Mouse (Mus musculus): Measurements from ENCODE around the gene Arid1a.
"Not testable (repeated sequence)": the region's sequence is repeated elsewhere in the genome, so short reads cannot be mapped to it uniquely, and the experiment has no call there.

Gene Arid1a

DNA sequence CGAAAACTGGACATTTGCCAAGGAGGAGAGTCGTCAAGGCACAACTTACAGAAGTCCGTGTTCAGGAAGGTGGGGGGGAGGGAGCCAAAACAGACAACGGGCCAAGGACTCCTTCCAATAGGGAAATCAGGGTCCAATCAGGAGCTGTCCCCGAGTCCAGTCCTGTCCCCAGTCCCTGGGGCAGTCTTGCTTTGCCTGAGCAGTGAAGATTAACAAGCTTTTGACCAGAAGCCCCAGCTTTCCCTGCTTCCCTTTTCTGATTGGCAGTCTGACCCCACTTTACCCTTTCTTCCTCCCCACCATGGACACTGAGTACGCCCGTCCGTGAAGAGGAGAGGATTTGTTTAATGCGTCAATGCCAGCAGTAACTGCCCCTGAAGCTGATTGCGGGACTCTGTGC is 105.1 kb downstream of the Arid1a start:
- DNase-seq: no peak

DNA sequence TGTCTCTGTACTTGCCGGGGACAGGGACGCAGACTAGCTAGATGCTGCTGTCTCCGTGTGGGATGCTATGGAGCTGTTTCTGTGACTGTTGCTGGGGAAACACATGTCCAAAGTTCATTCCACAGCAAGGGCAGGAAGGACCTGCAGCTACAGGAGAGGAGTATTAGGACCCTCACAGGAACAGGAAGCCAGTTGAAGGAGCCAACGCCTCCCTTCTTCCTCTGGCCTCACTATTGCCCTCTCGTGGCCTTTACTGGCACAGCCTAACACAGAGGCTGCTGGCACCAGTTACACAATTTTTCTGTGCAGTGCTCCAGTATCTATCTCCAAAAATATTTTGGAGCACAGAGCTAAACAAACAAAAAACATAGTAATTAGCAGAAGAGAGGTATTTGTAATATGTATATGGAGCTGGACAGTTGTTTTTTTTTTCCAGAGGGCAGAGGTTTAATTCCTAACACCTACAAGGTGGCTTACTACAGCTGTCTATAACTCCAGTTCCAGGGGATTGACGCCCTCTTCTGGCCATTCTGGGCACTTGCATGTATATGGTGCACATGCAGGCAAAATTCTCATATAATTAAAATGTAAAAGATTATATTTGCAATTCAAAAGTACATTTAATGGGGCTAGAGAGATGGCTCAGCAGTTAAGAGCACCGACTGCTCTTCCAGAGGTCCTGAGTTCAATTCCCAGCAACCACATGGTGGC is 106.4 kb downstream of the Arid1a start, which contains the start of gene Zdhhc18:
Gene Zdhhc18 (minus strand): TSS at position 166 of the 711 bp plus-strand sequence.
- DNase-seq: peak; percentile 86 to 88

- DNase-seq: not testable (repeated sequence)
These were observed 107.1 kb downstream of the Arid1a start for GRCm38 (mm10) chr4:133649464-133649863.

- no peak for DNase-seq
These were observed 110.9 kb downstream of the Arid1a start for GRCm38 (mm10) chr4:133645680-133646079.

- no peak for DNase-seq
These were observed 111.4 kb downstream of the Arid1a start for GRCm38 (mm10) chr4:133645195-133645594.

GRCm38 (mm10) chr4:133634043-133634410 is 122.5 kb downstream of the Arid1a start:
- DNase-seq: no peak

- peak; percentile 96 to 97 for DNase-seq
These were observed 123.1 kb downstream of the Arid1a start for GRCm38 (mm10) chr4:133633332-133634042.

DNA sequence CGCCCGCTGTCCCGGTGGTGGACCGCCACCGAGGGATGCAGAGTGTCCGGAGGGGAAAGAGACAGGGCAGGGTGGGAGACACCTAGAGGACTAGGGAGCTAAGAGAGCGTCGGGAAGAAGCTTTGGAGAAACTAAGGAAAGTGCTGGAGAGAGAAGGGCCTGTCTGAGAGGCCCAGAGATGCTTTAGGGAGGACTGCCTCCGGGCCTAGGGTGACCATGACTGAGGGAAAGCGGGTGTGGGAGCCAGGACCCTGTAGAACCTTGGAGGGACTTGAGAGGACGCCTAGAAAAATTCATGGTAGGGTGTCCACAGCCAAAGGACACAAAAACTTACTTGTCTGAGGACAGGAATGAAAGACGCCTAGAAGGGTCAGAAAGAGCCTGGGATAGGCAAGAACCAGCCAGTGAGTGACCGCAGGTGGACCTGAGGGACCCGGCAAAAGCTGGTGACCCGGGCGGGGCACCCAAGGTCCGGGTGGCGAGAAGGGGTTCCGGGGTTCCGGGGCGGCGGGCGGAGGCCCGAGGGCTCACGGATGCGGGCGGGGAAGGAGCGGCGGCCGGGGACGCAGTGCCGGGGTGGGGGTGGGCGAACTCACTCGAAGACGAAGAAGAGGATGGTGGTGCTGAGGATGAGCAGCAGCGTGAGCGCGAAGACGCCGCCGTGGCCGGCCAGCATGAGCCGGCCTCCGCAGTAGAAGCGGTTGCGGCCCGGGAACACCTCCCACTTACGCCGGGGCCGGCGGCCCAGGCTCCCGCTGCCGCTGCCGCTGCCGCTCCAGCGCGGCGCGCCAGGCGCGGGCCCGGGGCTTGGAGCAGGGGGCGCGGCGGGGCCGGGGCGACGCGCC is 123.9 kb downstream of the Arid1a start:
- DNase-seq: peak in 1 of 2 experiments; percentile 56

DNA sequence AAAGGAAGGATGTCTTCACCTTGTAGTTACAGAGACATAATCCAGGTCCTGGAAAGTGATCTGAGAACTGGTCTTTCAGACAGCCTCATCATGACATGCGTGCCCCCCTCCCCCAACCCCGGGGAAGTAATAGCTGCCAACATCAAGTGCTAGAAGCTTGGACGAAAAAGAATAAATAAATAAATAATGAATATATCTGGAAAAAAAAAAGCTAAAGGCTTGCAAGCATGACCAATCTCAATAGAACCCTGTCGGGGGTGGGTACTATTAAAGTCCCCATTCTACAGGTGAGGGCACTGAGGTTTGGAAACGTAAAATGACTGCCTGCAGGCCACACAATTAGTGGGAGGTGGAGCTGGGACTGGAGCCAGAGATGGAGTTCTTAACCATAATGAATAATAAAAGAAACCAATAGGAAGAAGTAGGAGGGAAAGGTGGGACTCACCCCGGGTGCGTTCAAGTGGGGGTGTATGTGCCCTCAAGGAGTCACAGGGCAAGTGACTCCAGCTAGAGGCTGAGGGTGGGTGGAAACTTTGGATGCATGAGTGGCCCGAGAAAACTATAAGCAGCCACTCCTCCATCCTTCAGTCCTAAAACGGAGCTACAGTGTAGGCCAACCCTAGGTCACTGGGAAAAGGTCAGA is 124.7 kb downstream of the Arid1a start:
- peak; percentile 61 to 65 for DNase-seq

DNA sequence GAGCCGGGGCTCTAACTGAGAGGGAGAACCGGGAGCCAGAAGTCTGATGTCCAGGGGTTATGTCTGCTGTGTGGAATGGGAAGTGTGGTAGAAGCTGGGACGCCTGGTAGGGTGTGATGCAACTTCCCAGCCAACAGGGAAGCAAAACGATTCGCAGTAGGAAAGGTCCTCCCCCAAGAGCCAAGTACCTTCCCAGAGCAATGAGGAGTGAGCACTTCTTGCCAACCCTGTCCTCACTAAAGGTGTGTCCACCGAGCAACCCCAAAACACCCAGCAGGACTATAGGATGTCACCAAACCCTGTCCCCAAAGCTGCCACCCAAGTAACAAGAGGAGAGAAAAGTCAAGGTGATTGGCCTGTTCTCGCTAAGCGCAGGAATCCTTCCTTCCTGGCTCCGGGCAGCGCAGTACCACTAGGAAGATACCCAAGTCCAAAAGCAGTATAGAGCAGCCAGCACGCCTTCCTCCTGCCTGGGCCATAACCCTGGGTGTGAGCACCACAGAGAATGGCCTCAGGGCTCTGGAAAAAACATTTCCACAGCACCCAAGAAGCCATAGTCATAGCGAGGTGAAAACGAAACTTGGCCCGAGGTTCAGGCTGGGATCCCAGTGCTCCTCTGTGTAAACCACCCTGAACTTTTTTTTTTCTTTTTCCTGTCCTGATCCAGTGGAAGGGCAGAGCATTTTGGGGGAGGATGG is 125.3 kb downstream of the Arid1a start:
- no peak for DNase-seq

GRCm38 (mm10) chr4:133630326-133630920 is 126.1 kb downstream of the Arid1a start:
- DNase-seq: no peak

DNA sequence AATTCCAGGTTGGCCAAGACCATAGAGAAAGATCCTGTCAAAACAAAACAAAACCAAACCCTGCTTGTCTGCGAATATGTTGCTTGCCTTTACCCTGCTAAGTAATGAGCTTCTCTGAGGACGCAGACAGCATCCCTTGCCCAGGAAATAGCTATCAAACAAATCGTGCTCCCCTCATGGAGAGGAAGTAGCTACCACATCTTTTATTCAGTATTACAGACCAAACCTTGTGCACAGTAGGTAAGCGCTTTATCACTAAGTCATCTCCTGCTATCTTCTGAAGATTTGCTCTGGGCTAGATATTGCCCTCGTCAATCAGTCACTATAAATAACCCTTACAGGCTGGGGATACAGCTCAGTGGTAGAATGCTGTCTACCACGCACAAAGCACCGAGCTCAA is 127.4 kb downstream of the Arid1a start:
- peak in 1 of 2 experiments; percentile 33 for DNase-seq

All from B cell, adult 2 months (primary cell).